Mouse (Mus musculus): Measurements from ENCODE around the gene Barhl2.

Gene Barhl2

DNA sequence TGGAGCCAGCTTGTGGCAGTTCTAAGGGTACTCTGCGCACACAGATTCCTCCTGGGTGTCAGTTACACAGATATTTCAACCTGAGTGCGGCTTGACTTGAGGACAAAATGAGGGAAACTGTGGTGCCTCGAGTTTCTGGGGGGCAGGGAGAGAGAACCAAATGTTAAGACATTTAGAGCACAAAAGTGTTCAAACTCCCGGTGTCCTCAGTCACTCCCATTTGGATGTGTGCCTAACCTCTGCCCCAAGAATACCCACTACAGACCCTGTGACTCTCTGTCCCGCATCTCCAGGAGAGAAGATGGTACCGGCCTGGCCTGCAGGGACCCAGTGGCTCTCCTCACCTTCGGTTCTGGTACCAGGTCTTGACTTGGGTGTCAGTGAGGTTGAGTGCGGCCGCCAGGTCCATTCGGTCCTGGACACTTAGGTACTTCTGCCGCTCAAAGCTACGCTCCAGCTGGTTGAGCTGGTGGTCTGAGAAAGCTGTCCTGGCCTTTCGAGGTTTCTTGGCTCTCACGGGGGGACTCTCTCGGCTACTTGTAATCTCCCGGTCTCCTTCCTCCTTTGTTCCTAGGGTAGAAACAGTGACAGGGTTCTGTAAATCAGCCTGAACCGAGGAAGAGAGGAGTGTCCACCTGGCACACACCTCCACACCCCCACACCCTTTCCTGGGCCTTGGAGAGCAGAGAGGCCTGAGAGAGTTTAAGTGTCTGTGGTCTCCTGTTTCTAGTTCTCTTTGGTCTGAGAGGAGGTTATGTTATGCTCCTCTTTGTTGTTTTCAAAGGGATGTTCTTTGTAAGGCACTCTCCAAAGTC, 2.7 kb downstream of the Barhl2 start:
- no peak for DNase-seq (ENCODE audit: low read depth, low spot score)

DNA sequence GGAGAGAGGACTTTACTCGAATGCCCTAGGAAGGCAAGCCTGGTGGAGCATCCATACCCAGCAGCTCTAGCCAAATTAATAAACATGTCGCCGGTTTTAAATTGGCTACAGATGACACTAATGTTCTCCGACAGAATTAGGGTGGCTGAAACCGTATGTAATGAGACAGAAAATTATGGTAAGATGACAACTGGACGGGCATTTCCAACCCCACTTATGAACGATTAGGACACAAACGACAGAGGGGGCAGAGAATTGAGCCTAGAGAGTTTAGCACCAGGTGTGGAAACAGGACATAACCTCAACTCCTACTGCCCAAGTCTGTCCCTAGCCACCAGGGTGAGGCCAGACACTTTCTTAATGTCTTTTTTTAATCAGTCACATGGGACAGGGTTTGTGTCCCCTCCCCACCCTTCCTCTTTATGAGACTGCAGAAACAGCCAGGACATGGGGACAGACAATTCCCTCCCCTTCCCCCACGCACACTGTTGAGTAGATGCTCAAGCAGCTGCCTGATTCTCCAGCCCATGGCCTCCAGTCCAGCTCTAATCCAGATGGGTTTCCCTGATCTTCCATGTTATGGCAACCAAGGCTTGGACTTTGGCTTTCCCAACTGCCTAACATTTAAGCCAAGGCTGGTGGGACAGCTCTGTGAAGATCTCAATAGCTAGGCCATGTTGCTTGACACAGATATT, 3.4 kb downstream of the Barhl2 start:
- DNase-seq (ENCODE audit: low read depth, low spot score), result no peak

DNA sequence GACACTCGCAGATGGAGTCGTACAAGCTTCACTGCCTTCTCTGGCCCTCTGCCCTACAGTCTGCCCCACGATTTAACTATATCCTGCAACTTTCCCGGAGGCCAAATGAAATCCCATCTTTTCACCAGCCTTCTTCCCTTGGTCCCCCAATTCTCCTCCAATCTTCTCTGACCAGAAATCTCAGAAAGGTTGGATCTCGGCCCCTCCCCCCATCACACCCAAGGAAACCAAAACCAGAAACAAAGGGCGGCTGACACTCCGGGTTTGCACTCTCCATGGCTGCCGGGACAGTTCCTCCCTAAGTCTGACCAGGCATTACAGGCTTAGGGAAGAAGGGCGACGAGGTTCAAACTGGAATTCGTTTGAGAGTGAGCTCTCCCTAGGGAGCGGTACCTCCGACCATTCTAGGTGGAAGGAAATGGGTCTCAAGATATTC, 4.1 kb downstream of the Barhl2 start:
- DNase-seq (ENCODE audit: low read depth, low spot score), result no peak

DNA sequence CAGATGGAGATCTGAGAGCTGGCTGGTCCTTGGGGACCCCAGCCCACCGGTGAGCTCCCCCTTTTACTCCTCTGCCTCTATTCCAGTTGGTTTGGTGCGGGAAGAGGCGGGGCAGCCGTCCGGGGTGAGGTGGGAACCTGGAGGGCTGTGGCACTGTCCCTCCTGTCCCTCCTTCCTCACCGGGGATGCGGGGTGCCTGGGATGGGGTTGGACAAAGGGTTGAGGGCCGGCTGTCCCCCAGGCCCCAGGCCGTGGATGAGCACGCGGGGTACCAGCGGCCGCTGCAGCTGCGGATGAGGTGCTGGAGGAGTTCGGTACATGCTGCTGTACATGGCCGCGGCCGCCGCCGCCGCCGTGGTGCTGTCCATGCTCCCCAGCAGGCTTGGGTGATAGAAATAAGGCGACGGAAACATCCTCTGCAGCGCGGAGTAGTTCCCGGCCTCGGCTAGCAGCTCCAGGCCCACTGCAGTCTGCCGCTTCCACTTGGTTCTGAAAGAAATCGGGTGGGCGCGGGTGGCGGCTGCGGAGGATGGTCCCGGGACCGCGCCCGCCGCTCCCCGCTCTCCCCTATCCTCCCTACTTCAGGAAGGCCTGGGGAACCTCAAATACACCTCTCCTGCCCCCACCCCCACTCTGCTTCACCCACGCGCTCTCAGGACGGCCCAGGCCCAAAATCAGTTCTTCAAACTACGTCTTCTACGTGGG, 4.6 kb downstream of the Barhl2 start:
- no peak for DNase-seq (ENCODE audit: low read depth, low spot score)

DNA sequence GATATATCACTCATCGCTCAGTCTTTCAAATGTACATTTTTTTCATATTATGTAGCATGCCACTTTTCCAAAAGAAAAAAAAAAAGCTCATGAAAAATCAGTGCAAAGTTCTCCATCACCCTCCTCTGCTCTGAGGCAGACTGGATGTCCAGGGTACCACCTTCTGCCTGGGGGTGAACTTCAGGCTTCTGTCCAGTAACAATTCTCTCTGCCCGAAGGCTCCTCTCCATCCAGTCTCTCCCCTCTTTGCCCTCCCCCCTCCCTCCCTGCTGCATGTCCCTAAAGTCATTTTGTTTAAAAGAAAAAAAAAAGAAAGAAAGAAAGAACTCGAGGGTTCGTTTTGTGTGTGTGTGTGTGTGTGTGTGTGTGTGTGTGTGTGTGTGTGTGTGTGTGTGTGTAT, 5.3 kb downstream of the Barhl2 start:
- no peak for DNase-seq (ENCODE audit: low read depth, low spot score)

DNA sequence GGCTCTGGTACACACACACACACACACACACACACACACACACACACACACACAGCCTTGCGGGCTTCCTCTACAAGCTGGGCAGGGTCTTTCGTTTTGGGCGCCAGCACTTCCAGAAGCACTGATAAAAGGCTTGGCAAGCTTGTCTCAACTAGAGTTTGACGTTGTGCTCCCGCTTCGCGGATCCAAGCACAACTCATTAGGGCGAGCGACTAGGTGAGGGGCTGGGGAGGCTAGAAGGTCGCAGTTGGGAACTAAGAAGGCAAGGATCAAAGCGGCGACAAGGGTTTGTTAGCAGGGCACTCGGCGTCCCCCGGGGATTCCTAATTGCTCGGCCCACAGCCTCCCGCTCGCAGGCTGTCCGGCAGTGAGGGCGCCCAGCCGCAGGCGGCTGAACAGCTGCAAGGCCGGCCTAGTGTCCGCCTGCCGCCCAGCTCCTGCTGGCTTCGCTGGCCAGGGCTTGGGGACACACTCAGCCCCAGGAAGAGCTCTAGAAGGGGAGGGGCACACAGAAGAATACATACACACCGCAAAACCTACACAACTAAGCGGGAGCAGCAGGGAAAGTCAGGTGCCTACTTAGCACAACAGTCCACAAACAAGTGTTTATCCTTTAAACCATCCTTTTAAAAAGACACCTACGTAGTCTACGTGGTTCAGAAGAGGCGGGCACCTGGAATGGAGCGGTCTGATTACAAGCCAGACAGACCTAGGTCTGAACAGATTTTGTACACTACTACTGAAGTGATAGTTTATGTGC, 6.1 kb downstream of the Barhl2 start:
- no peak for DNase-seq (ENCODE audit: low read depth, low spot score)

DNA sequence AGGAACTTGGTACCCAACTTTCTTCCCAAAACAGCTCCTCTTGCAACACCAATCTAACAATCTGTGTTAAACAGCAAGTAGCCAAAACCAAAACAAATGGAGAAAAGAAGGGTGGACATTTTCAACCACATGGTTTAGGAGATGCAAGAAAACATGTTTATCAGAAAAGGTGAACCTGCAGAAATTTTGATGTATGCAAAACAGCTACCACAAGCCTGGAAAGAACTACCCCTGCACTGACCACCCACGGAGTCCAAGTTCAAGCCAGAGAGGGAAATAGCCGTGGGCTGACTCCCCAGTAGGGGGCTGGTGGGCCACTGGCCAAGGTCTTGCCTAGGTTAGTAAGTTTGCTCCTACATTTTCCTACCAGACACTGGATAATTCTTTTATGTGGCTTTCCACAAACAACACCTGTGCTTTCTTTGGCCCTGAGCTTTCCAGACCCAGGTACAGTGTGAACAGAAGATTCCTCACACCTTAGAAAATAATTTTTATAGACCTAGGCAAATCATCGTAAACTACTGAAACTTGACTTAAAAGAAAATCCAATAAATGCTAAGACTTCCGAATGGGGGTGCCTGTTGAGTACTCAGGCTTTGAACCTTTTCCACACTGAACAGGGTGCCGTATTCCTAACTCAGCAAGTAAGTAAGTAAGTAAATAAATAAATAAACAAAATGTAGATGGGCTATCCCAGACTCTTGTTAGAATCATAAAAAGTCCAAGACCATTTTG, 7.4 kb downstream of the Barhl2 start:
- DNase-seq (ENCODE audit: low read depth, low spot score), result no peak

DNA sequence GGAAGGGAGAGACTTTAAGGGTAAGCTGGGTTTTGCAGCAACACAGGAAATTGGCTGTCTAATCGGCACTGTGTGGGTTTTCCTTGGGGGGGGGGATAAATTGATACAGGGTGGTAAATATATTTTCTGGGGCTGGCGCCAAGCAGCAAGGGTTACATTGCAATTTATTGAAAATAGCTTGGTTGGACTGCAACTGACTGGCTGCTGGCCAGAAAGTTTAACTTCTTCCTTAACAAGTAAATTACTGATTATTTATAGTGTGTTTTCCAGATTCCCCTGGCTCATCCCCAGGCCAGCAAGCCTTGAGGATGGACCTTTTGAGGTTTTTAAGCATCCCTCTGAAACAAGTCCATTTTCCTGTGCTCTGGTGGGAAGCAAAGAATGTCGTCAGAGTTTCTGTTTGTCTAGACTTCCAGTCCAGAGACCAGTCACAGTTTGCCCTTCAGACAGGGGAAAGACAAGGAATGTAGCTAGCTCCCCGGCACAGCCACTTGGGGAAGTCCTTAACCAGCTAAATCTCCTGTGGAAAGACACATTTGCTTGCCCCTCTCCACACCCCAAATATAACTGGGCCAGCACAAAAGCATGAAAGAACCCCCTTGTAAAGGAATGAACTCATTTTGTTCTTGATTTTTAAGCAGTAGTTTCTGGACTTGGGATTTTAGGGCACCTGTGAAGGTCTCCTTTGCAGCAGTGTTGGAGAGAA, 8.1 kb downstream of the Barhl2 start:
- DNase-seq (ENCODE audit: low read depth, low spot score), result no peak

DNA sequence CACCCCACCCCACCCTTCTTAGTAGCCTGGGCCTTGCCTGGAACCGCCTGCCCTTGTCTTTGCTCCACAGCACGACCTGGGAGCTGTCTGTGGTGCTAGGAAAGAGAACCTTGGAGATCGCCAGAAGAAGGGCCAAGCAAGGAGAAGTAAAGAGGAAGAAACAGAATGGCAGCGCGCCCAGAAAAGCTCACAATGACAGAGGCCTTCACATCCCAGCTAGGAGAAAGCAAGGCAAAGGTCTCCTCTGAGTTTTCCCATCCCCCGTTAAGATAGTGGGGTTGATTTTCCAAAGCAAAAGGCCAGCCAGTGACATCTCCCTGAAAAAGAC, 9.2 kb downstream of the Barhl2 start:
- DNase-seq (ENCODE audit: low read depth, low spot score), result no peak

DNA sequence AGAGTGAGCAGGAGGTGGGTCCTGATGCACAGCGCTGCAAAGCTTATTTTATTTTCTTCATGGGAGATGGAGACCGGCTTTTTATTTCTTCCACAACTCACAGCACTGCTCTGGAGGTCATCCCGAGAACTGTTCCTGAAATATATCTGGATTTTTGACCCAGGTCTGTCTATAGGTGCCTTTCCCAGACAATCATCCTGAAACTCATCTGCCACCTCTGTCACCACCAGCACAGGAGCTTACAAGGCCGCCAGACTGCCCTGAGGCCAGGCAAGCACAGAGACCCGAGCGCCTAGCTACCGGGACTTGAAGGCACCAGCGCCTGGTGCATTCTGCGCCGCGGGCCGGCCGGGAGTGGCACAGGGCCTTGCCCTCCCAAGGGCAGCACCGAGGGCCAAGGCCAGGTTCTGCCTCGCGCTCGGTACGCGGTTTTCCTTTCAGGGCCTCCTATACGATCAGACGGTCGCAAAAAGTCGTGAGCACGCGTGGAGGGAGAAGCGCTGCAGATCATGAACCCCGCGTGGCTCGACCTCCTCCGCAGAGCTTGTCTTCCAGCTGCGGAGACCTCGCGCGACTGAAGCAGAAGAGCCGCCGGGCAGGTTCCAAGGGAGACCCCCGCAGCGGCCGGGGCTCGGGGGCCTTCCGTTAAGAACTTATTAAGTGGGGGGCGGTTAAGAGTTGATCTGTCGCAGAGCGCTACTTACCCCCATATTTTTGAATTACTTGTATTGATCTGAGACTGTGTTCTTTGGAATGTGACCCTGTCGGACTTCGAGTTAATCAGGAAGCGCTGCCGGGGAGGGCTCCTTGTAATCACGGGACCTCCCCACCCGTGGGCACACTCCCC, 9.8 kb downstream of the Barhl2 start:
- DNase-seq (ENCODE audit: low read depth, low spot score), result no peak

DNA sequence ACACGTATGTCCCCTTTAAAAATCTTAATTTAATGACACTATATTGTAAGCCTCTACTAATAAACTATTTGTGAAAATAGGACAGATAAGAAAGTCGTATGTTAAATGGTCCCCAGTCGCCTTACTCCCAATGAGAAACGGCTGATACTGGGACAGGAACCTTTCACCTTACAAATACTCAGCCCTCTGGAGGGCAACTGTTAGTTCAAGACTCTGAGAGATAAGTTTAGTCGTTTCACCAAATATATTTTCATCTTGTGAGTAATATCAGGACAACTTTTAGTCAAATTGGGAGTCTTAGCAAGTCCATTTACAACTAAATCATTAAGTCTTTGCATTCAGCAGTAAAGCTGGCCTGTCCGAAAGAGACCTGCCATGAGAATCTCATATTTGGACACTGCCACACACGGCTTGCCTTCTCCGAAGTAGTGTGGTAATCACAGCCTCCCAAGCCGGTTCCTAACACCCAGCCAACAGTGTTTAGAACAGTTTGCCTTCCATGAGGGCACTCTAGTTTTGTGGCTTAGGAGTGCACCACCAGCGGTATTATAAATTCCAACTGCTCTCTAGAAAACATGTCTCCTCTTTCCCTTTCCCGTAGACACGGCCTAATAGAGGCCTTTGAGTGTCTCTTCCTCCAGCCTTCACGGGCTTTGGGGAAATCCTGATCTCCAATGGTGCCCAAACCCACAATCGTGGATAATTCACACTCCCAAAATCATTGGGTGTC, 10.7 kb downstream of the Barhl2 start:
- no peak for DNase-seq (ENCODE audit: low read depth, low spot score)

DNA sequence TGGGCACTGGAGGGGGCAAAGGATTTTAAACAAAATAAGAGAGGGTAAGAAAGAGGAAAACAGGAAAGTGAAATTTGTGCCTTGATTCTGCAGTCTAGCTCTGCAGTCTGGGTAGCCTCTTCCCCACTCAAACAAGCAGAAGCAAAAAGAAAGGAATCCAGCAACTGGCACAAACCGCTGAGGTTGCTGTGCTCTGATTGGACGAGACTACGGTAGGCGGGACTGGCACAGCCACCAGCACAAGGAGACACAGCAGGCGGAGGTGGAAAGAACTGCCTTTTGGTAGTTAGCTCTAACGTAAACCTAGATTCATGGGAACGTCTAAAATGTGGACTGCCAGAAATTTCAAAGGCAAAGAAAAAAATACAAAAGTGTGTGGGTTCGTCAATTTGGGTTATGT, 11.4 kb downstream of the Barhl2 start:
- DNase-seq (ENCODE audit: low read depth, low spot score), result no peak

DNA sequence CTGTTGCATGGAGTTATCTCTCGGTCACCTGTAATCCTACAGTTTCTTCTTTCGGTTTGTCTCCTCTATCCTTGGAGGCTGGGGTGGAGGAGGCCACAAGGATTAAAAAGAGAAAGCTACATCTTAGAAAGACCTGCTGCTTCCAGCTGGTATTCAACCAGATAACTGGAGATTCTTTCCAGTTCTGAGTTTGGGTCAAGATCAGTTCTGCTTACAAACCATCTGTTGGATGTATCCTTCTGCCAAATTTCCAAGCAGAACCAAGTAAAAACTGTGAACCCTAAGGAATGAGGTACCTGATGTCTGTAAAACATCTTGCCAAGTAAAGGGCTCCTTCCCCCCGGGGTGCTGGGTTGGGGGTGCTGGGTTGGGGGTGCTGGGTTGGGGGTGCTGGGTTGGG, 12.3 kb downstream of the Barhl2 start:
- no peak for DNase-seq (ENCODE audit: low read depth, low spot score)

DNA sequence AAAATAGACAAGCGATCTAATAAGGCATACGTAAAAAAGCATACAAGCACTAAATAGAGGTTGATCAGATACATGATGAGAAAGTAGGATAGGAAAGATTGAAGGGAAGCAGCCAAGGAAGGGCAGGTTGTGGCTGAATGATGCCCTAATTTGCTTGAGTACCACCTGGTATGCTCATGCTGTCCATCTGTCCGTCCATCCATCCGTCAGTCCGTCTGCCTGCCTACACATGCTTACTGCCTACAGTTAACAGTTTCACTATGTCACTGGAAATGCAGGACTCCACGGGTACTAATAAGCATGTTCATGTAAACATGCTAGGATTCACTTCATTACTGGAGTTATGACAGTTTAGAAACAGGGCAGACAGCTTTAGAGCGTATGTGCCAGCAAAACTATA, 19.1 kb downstream of the Barhl2 start:
- DNase-seq (ENCODE audit: low read depth, low spot score), result no peak

DNA sequence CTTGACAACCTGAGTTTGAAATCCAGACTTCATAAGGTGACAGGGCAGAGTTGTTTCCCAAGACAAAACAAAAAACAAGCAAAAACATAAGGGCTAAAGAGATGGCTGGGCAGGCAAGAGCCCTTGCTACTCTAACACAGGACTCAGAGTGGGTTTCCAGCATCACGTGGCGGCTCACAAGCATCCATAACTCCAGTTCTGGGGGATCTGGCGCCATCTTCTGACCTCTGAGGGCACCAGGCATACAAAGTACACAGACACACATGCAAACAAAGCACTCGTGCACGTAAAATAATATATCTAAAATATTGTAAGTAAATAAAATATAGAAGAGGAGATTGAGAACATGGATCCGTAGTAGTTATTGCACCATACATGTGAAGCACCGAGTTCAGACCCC, 31.9 kb downstream of the Barhl2 start:
- no peak for DNase-seq (ENCODE audit: low read depth, low spot score)

DNA sequence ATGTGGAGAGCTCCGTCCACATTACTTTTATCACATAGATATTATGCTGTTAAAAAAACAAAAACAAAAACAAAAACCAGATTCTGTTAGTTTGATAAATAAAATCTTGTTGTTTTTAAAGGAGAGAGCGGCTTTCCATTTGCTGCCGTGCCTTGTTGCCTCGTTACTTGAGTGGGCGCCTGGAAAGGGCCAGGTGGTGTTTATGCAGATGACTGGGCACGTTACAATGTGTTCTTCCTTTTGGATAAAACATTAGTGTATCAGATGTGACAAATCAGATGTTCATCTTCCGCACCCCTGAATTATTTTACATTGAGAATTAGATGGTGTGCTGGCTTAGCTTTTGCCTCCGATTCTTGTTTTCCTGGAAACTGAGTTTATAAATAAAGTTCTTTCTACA, 37.1 kb downstream of the Barhl2 start:
- peak; percentile 37 for DNase-seq (ENCODE audit: low read depth, low spot score)

DNA sequence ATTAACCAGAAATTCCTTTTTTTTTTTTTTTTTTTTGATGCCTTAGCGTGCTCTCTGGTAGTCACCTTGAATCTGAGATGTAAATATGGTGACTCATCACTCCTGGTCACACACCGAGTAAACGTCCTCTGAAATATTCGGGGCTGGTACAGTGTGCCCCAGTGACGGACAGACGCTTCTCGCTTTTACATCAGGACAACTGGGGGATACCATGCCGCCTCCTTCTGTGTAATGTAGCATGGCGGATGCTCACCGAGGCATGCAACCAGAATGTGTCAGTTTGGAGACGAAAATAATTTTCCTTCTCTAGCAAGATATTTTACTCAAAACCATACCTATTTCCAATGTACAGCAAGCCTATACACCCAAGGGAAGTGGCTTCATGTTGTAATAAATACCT, 37.6 kb downstream of the Barhl2 start:
- no peak for DNase-seq (ENCODE audit: low read depth, low spot score)

DNA sequence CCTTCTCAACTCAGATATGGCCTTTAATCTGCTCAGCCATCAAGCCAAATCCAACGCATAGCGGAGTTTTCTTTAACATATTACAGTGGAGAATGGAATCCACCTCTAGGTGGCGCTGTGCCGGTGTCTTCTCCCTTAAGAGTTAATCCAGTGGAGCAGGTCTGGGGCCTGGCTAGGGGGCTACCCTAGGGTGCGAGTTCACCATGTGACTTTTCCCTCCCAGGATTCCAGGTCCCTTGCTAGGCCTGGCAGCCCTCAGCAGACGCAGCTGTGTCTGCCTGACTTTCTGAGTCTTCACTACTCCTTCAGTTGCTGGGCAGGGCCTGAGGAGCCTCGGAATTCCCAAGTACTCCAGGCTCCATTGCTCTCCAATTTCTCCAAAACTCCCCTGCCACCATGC, 40.8 kb downstream of the Barhl2 start:
- no peak for DNase-seq (ENCODE audit: low read depth, low spot score)

DNA sequence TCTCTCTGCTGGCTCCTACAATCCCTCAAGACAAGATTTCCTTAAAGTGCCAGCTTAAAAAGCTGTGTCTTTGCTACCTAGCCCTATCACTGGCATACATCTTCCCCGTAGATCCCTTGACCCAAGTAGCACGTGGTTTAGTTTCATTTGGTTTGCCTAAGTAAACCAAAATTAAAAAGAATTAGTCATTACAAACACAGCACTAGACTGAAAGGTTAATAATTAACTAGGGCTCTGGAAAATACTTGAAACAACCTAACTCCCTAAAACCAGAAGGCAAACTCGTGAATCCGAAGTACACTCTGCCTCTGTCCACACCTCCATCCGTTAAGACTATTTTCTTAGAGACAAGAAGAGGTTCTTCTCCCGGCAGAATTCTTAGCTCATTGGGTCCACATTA, 41.4 kb downstream of the Barhl2 start:
- no peak for DNase-seq (ENCODE audit: low read depth, low spot score)
